Mouse (Mus musculus) frontal cortex, adult (tissue): ENCODE data around the gene Stx2.

Source experiments
- ATAC-seq: cut with Nextera tagmentation; 2 replicates; pipeline ENCODE4 v1.9.2; 2017; ENCODE audit warnings: mild to moderate bottlenecking, moderate library complexity, mixed read lengths; ENCODE audit not compliant: low TSS enrichment

Gene Stx2

DNA sequence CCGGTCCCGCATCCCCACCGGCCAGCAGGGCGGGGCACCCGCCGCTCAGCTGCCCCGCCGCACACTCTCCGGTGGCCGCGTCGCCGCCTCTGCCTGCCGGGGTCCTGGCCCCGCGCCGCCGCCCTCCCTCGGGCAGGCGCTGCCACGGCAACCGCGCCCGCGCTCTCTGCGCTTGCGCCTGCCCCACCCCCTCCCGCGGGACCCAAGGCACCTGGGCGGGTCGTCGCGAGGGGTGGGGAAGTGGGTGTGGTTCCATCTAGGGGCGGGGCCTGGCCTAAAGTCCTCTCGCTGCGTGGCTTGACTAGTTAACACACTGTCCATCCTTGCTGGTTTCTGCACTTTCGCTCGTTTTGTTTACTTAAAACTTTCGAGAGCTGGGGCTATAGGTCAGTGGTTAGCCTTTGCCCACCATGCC lies at the start of gene Stx2:
Gene Stx2, minus strand, starts transcription at position 163 of the 415 bp plus-strand sequence.
- peak; percentile 83 for ATAC-seq

DNA sequence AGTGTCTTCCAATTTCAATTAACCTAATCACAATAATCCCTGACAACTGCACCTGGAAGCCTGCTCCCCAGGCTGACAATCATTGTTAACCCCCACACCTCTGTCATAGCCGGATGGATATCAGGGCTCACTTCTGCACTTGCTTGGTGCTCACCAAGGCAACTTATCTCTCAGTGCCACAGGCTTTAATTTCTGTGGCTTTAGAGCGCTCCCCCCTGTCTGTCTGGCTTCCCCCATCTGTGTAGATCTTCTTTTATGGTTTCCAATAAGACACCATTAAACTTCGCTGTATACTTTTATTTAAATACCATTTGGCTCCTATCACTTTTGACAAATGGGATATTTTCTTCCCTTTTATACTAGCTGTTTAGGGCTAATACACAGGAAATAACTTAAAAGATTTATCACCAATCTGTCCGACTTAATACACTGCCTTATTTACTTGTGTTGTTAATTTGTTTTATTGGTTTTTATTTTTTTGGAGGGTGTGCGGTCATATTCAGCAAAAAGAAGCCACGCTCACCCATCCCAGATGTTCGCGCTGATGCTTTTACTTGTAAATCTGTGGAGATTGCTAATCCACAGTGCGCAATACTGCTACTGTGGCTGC lies 46.4 kb upstream of the Stx2 start:
- no peak for ATAC-seq

DNA sequence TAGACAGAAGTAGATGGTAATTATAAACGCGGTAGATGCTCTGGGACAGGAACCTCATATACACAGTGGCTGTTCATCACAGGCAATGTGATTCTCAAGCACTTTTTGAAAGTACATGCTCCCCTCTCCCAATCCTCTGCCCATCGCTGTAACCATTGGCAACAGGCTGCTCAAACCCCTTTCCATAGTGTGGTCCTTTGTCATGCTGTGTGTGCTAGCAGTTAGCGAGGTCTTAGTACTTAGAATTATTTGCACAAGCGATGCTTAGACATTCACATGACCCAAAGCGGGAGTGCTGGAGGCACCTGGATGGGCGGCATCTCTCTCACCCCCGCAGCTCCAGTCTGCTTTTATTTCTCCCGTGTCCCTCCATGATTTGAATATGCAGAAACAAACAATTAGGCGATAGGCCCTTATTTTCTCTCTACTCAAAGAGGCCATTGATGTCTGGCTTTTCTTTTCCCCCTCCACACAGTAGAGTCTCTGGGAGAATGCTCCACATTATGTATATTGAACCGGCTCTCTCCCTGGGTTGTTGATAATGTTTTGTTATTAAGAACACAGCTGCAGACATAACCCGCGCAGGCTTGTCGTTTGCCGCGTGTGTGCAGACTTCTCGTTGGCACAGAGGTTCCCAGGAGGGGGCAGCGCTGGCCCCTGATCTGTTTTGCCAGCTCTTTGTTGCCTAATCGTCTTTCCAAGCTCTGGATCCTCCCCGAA lies 44.4 kb upstream of the Stx2 start:
- ATAC-seq: no peak

DNA sequence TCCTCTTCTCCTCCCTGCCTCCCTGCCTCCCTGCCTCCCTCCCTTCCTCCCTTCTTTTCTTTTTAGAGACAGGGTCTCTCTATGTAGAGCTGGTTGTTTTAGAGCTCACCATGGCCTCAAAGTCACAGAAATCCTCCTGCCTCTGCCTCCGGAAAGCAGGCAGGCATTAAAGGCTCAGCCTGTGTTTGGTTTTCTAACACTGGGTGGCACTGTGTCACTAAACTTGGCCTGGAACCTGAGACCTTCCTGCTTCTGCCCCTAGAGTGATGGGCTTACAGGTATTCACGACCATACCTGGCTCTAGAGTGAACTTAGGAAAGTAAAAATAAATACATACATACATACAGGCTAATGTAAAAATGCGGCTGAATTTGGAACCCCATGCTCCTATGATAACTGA lies 43.5 kb upstream of the Stx2 start:
- ATAC-seq: no peak

DNA sequence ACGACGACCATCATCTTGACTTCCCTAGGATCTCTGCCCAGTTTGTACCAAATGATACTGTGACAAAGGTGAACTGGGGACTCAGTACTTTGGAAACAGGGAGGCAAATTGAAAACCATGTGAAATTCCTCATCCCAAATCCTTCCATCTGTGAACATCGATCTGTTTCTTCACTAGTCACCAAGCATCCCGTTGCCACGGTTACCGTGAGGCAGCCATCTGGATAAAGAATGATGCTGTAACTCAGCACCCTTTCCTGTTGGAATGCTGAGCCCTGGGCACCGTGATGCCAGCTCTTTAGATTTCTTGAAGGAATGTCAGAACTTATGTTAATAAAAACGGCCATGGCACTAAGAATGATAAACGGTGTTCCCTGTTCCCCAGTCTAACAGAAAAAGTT lies 41.0 kb upstream of the Stx2 start:
- ATAC-seq: peak; percentile 79

DNA sequence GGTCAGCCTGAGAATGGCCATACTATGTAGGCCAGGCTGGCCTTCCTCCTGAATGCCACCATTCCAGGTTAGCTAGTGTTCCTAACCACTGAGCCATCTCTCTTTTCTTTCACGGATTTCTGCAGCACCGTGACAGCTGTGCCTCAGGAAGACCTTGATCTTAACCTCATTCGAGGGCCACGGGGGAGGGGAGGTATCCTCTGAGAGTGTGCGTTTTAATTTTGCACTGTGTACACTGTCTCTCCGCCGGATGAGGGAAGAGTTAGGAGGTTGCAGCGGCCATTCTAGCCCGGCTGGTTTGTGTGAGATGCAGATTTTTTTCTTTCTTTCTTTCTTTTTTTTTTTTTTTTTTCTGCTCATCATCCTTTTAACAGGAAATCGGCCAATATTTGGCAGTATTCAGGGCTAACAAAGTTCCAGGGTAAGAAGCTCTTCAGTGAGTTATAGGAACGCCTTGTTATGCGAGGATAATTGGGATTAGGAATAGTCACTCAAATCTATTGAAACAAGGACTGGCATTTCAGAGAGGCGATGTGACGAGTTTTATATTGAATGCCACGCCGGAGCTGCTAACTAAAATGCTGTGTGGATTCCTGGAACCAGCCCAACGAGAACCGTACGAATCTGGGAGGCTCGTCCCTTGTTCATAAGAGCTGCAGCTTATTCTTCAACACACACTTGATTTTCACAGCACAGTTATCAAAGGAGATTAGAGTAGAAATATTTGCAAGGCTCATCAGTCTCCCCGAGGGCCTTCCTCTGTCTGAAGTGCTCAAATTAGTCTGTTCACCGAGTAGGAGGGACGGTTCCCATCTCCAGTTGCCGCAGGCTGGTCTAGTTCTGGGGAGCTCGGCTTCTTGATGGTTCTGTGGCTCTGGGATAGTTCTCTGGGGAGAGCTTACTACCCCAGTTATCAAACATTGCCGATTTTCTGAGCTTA lies 37.5 kb upstream of the Stx2 start:
- no peak; the same call in 1 of the 2 replicates for ATAC-seq

DNA sequence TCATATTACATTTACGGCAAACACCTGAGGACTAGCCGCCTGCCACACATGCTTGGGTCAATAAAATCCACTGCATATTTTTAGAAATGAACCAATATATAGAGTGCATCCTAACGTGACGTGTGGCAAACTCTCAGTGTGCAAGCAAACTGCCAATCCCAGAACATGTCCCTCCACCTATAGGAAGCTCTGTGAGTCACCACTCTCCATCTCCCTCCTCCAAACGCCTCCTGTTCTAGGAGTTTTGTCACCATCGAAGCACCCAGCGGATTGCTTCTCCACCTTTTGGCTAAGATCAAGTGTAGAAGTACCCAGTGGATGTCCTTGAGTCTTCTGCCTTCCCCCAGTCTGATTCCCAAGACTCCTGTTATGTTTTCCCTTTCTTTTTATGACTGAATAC lies 29.4 kb upstream of the Stx2 start:
- ATAC-seq: peak; percentile 83; the same call in 1 of the 2 replicates

DNA sequence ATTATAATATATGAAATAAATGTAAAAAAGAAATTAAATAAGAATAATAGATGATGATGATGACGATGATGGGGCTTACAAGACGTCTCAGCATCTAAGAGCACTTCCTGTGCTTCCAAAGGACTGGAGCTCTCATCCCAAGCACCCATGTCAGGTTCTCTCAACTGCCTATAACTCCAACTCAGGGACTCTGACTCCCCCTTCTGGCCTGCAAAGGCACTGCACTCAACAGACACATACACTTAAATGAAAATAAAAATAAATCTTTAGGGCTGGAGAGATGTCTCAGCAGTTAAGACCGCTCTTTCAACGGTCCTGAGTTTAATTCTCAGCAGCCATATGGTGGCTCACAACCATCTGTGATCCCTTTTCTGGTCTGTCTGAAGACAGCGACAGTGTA lies 28.3 kb upstream of the Stx2 start:
- ATAC-seq: no peak

DNA sequence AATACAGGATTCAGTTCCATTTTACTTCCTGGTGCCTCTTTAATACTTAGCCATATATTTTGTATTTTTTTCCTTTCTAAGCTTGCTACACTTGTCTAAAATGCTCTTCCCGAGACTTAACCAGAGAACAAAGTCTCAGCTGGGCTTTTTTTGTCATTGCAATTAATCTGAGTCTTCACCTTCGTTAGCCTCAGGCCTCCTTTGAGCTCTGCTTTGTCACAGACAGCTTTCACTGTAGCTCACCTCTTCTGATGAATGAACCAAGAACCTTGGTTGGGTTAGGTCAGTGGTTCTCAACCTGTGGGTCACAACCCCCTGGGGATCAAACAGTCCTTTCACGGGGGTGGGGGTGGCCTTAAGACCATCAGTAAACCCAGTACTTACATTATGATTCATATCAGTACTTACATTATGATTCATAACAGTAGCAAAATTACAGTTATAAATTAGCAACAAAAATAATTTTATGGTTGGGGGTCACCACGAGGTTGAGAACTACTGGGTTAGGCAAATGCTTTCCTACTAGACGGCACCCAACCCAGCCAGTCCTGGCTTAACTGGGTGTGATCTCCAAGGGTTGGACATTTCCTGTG lies 20.9 kb upstream of the Stx2 start:
- ATAC-seq: no peak

DNA sequence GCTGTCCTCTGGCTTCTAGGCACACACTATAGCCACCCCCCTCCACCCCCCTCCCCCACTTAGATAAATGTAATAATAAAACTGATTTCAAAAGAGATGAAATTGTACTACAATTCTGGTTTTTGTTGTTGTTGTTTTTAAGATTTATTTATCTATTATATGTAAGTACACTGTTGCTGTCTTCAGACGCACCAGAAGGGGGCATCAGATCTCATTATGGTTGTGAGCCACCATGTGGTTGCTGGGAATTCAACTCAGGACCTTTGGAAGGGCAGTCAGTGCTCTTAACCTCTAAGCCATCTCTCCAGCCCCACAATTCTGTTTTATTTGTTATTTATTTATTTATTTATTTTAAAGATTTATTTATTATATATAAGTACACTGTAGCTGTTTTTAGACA lies 18.3 kb upstream of the Stx2 start:
- ATAC-seq: no peak

DNA sequence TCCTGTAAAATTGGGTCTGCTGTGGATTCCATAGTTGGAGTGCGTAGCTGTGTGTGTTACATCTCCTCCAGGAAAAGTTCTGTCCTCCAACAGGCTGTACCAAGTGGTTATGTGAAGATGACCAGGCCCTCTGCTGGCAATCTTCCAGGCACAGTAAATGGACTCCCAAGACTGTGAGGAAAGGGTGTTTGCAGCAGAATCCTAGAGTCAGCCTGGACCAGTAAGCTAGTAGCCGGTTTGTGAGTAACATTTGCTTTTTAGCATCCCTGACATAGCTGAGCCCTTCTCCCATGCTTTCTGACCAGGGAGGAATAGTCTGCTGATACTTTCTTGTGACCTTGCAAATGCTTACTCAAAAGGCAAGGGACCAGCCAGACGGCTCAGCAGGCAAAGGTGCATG lies 17.8 kb upstream of the Stx2 start:
- no peak for ATAC-seq

DNA sequence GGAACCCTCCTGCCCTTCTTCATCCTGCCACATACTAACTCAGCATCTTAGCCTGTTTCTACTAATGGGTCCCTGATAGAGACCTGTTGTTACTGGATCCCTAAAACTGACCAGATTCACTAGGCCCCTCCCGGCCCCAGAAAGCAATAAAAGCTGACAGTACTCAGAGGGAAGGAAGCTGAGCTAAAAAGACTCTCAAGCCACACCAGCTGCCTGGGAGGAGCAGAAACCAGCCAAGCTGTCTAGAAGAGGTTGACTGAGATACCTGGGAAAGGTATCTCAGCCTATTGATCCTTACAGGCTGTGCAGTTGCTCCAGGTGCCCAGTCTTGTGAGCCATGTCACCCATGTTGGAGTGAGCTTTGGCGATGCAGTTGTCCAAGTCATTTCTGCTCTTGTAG lies 17.4 kb upstream of the Stx2 start:
- ATAC-seq: no peak

DNA sequence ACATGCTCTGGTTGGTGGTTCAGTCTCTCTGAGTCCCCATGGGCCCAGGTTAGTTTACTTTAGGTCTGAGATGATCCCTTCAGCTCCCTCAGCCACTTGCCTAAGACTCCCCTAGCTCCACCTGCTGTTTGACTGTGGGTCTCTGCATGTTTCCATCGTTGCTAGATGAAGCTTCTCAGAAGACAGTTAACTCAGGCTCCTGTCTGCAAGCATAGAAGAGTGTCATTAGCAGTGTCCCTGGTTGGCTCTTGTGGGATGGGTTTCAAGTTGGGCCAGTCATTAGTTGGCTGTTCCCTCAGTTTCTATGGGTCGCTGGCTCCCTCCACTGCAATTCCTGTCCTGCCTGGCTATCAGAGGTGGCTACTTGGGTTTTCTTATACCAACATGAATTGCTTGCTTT lies 16.7 kb upstream of the Stx2 start:
- ATAC-seq: 0 out of 2 replicates have a peak, but pooled peaks have one; percentile 25

DNA sequence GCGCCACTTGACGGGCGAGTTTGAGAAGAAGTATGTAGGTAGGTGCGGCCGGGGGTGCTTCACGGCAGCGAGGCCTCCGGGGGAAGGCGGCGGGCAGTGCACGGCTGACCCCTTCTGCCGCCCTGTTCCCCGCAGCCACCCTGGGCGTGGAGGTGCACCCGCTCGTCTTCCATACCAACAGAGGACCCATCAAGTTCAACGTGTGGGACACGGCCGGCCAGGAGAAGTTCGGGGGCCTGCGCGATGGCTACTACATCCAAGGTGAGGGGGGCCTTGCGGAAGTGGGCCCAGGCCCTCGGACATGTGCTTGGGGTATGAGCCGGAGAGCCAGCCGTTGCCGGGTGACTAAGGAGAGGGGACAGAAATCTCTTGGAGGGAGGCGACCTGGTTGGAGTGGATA lies 12.4 kb upstream of the Stx2 start:
- ATAC-seq: 0 out of 2 replicates have a peak, but pooled peaks have one; percentile 2

DNA sequence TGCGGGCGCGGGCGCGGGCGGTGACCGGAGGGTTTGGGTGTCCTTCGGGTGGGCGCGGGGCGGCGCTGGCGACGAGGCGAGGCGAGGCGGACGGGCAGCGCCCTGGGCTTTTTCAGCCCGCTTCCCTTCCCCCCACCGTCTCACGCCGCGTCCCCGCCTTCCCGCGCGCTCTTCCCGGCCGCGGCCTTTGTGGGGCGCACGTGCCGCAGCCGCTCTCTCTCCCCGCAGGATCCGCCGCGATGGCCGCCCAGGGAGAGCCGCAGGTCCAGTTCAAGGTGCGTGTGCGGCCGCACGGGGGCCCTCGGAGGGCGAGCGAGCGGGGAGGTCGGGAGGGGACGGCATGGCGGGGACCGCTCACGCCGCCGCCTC lies 11.9 kb upstream of the Stx2 start:
- ATAC-seq: peak; percentile 49

DNA sequence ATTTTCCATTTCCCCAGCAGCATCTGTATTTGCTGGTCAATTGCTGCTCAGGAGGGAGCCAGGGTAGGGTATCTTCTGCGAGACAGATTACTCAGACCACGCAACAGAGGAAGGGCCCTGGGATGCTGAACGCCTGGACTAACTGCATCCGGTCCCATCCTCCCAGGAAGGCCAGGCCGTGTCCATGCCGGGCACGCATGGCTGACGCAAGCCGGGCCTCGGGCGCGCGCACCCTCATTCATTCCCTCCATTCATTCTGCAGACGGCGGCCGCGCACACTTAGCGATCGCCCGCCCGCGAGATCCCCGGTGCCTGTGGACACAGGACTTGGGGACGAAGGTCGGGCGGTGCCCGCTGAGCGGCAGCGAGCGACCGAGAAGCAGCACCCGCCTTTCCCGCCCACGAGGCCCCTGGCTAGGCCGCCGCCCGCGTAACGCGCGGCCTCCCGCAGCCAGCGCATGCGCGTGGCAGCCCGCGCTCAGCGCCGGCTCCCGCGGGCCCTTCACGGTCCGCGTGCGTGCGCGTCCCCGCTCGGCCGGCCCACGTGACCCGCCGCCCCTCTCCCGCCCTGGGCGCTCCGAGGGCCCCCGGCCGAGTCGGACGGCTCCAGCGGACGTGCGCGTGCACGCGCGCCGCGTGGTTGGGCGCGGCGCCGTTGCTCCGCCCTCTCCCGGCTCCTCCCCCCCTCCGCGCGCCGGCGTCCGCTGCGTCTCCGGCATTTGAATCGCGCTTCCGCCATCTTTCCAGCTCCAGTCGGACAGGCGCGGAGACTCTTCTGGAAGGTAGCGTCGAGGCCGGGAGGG lies 11.3 kb upstream of the Stx2 start, which contains the start of gene Ran:
Gene Ran, plus strand, starts transcription at position 573 of the 803 bp plus-strand sequence.
- peak; percentile 82 for ATAC-seq

DNA sequence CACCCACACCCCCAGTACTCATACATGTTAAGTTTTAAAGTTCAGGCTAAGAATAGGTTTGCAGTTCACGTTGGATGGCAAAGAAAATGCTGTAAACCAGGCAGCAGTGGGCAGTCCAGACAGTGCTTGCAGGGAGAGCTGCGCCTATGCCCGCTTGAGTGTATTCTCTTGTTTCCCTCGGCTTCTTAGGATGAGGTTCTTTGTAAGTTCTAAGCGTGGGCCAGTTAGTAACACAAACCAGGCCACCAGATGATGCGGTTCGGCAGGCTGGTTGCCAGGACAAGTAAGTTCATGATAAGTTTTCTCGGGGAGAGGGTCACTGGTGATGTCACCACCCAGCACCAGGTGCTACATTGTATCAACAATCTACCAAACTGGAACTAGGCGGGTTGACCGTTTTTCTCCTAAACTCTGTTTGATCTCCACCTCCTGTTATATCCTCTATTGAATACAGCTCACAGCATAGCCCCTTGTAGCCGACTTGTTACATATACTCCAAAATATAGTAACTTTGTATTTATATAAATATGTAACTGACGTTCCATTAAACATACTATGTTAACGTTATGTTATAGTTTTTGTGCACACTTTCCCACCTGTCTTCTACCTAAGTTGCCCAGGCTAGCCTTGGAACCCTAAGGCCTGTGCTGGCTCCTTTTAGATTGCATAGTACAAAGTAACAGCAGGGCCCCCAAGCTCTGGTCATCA lies 10.6 kb upstream of the Stx2 start:
- no peak for ATAC-seq

DNA sequence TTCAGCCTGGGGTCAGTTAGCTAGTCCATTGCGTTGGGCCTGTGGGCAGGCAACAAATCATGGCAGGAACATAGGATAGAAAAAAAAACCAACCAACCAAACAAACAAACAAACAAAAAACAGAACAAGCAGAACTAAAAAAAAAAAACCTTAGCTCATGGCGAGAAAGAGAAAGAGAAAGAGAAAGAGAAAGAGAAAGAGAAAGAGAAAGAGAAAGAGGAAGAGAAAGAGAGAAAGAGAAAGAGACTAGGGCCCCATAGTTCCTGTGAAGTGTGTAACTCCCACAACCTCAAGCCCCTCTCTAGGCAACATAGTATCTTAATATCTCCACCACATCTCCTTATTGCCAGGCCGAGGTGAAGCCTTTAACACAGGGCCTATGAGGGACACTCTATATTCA lies 8.0 kb upstream of the Stx2 start:
- no peak for ATAC-seq

DNA sequence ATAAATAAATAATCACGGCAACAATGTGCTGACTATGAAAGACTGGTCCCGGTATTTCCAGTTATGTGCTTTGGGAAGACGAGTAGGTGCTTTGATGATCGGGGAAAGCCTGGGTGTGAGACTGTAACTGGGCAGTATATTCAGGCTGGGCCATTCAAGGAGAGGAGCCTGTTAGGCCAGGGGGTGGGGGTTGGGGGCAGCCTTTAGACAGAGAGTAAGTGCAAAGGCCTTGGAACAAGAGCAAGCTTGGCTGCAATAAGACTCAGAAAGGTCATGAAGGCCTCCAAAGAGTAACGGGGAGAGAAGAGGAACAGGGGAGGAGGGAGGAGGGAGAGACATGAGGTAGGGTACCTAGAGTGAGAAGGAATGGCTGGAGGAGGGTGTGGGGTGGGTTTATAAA lies 7.2 kb upstream of the Stx2 start:
- no peak for ATAC-seq

DNA sequence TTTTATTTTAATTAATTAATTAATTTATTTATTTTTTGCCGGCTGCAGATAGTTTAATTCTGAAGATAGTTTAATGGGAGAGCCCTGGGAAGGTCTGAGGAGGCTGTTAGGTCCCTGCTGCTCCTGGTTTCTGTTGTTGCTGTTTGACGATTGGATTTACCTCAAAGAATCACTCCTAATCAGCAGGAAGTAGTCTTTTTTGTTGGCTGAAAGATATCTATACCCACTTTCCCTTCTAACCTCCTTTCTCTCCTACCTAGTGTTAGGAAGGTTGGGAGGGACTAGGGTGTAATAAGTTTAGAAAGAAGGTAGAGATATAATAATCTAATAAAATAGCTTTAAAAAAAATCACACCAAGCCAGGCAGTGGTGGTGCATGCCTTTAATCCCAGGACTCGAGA lies 6.6 kb upstream of the Stx2 start:
- ATAC-seq: no peak

DNA sequence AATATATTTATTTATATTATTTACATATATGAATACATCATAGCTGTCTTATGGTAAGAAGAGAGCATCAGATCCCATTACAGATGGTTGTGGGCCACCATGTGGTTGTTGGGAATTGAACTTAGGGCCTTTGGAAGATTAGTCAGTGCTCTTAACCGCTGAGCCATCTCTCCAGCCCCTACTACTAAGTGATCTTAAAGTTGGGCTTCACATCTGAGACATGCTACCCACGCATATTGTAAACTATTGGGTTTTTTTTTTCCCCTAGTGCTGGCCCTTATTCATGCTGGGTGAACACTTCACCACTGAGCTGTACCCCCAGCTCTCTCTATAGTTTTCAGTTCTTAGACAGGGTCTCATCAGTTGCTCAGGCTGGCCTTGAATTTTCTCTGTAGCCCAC lies 2.6 kb upstream of the Stx2 start:
- no peak for ATAC-seq
